Mouse (Mus musculus) heart, postnatal 4 days (tissue): ENCODE measurements around the gene Tpst2. TPM values are rescaled to one million over a fixed set of nuclear protein-coding genes. Genes with fewer than 3 reads are reported as not detected.

ENCODE experiments used
- DNase-seq: peaks from one replicate; pipeline ENCODE4 v3.0.0; 2021
- total RNA-seq, 2 experiments: library from RNA; stranded (reverse); gene quantifications; 2 replicates each; pipeline ENCODE4 v1.2.3; 2021

Gene Tpst2
- total RNA-seq, 2 experiments from 2014 or later, result 44.4 to 45.6 TPM

GRCm38 (mm10) chr5:112335473-112335872 lies 59.0 kb downstream of the Tpst2 start:
- peak; percentile 74 for DNase-seq

- no peak for DNase-seq
Observed at GRCm38 (mm10) chr5:112337004-112337403, 60.5 kb downstream of the Tpst2 start.

GRCm38 (mm10) chr5:112339215-112339614 lies 62.7 kb downstream of the Tpst2 start:
- no peak for DNase-seq

GRCm38 (mm10) chr5:112342463-112343204 lies 66.1 kb downstream of the Tpst2 start, which contains the start of the genes Srrd and Hps4:
Gene Srrd (minus strand): TSS chr5:112343040.
Gene Hps4 (plus strand): TSS chr5:112343083.
- DNase-seq, result peak; percentile 92

GRCm38 (mm10) chr5:112343205-112343595 lies 66.7 kb downstream of the Tpst2 start:
- no peak for DNase-seq

- no peak for DNase-seq
Observed at GRCm38 (mm10) chr5:112344092-112344960, 67.8 kb downstream of the Tpst2 start.

GRCm38 (mm10) chr5:112346211-112346965 lies 69.9 kb downstream of the Tpst2 start:
- DNase-seq, result peak; percentile 43

- DNase-seq, result no peak
Observed at GRCm38 (mm10) chr5:112349169-112349568, 72.7 kb downstream of the Tpst2 start.

- no peak for DNase-seq
Observed at GRCm38 (mm10) chr5:112355493-112355892, 79.0 kb downstream of the Tpst2 start.

- no peak for DNase-seq
Observed at GRCm38 (mm10) chr5:112355910-112356309, 79.4 kb downstream of the Tpst2 start, which contains the start of gene Gm6583. Gene Gm6583 (minus strand): TSS chr5:112356033.

GRCm38 (mm10) chr5:112356322-112356721 lies 79.8 kb downstream of the Tpst2 start:
- peak; percentile 24 for DNase-seq

GRCm38 (mm10) chr5:112359520-112359919 lies 83.0 kb downstream of the Tpst2 start:
- DNase-seq, result no peak

GRCm38 (mm10) chr5:112360077-112360476 lies 83.6 kb downstream of the Tpst2 start:
- DNase-seq, result no peak

- DNase-seq, result no peak
Observed at GRCm38 (mm10) chr5:112364184-112364797, 87.8 kb downstream of the Tpst2 start.

Other genes starting within 250 kb of the Tpst2 start
- 1 to 10 TPM; 1.7 to 2.3 TPM for gene Cryba4, start 24.2 kb upstream of the Tpst2 start, total RNA-seq
- not detected for gene Crybb1, start 20.9 kb upstream of the Tpst2 start, total RNA-seq
- gene Tfip11, start 49.7 kb downstream of the Tpst2 start, total RNA-seq, result 10 to 100 TPM; 20.3 to 20.5 TPM
- gene Srrd, start 66.3 kb downstream of the Tpst2 start, total RNA-seq, result 10 to 100 TPM; 11.5 to 14.6 TPM
- 10 to 100 TPM; 14.4 to 15.5 TPM for gene Hps4, start 66.4 kb downstream of the Tpst2 start, total RNA-seq
- under 1 TPM in 1 of 2 experiments, not detected in 1; 0.11 TPM for gene Gm6583, start 79.3 kb downstream of the Tpst2 start, total RNA-seq
- 1 to 10 TPM; 1.4 to 1.6 TPM for gene Asphd2, start 118.2 kb downstream of the Tpst2 start, total RNA-seq
- not detected for gene Gm6588, start 172.7 kb downstream of the Tpst2 start, total RNA-seq